Mouse (Mus musculus): ENCODE data around the gene Sec14l2. TPM values are rescaled to one million over a fixed set of nuclear protein-coding genes. Genes with fewer than 3 reads are reported as not detected.
"Not testable (repeated sequence)": the region's sequence is repeated elsewhere in the genome, so short reads cannot be mapped to it uniquely, and the experiment has no call there.

Sec14l2 gene
- polyA plus RNA-seq, 1 experiment from 2014 or later, result 1.4 TPM

GRCm38 (mm10) chr11:4118081-4118921, 4.9 kb downstream of the Sec14l2 start:
- Histone ChIP-seq H3K4me2 (ENCODE audit: low read length) (peak overlapping the region; percentile 97), H3K36me3 (ENCODE audit: control insufficient read depth, insufficient read depth, low read length) (no peaks in the 10 kb centered on the region), H3K9ac (ENCODE audit: low read length) (peak overlapping the region; percentile 78), H3K27ac (ENCODE audit: low read depth, low read length) (no peak overlapping the region), H3K4me3 (ENCODE audit: low read depth, low read length) (peak overlapping the region; percentile 52), H3K4me1 (ENCODE audit: control insufficient read depth, insufficient read depth, low read length) (0 out of 2 replicates have a peak, but pooled peaks cover 7% of the 10 kb centered on the region), H3K27me3 (replicated peaks; ENCODE audit: control insufficient read depth, insufficient read depth, low read length) (no peaks in the 10 kb centered on the region; the same call in 1 of the 2 replicates), H3K9me3 (replicated peaks; ENCODE audit: control insufficient read depth, low read length) (no peaks in the 10 kb centered on the region)
- DNase-seq (ENCODE audit: low spot score), result peak; percentile 79
- WGBS, result 2% methylated on average over 41 of the region's 41 CpGs
- peak; percentile 80 for ATAC-seq

- Histone ChIP-seq H3K4me3 (ENCODE audit: low read depth, low read length) (peak overlapping the region; percentile 52), H3K4me2 (ENCODE audit: low read length) (peak overlapping the region; percentile 97), H3K9ac (ENCODE audit: low read length) (peak overlapping the region; percentile 78; the same call in 1 of the 2 replicates), H3K4me1 (ENCODE audit: control insufficient read depth, insufficient read depth, low read length) (0 out of 2 replicates have a peak, but pooled peaks cover 7% of the 10 kb centered on the region), H3K27ac (ENCODE audit: low read depth, low read length) (no peak overlapping the region), H3K27me3 (replicated peaks; ENCODE audit: control insufficient read depth, insufficient read depth, low read length) (no peaks in the 10 kb centered on the region; the same call in 1 of the 2 replicates), H3K9me3 (replicated peaks; ENCODE audit: control insufficient read depth, low read length) (no peaks in the 10 kb centered on the region), H3K36me3 (ENCODE audit: control insufficient read depth, insufficient read depth, low read length) (no peaks in the 10 kb centered on the region)
- WGBS, result 20% methylated on average over 3 of the region's 3 CpGs
- ATAC-seq (no peak), DNase-seq (ENCODE audit: low spot score) (peak; percentile 17)
Observed at GRCm38 (mm10) chr11:4117372-4118071, 5.7 kb downstream of the Sec14l2 start.

GRCm38 (mm10) chr11:4116458-4117141, 6.6 kb downstream of the Sec14l2 start:
- Histone ChIP-seq H3K27ac (ENCODE audit: low read depth, low read length) (no peak overlapping the region), H3K4me3 (ENCODE audit: low read depth, low read length) (no peak overlapping the region), H3K4me1 (ENCODE audit: control insufficient read depth, insufficient read depth, low read length) (0 out of 2 replicates have a peak, but pooled peaks cover 7% of the 10 kb centered on the region), H3K4me2 (ENCODE audit: low read length) (no peak overlapping the region), H3K36me3 (ENCODE audit: control insufficient read depth, insufficient read depth, low read length) (no peaks in the 10 kb centered on the region), H3K27me3 (replicated peaks; ENCODE audit: control insufficient read depth, insufficient read depth, low read length) (no peaks in the 10 kb centered on the region; the same call in 1 of the 2 replicates), H3K9me3 (replicated peaks; ENCODE audit: control insufficient read depth, low read length) (no peaks in the 10 kb centered on the region), H3K9ac (ENCODE audit: low read length) (peak overlapping the region; percentile 17; the same call in 1 of the 2 replicates)
- 59% methylated on average over 11 of the region's 11 CpGs for WGBS
- ATAC-seq, result peak; percentile 16; the same call in 1 of the 2 replicates
- DNase-seq (ENCODE audit: low spot score), result peak; percentile 34

DNA sequence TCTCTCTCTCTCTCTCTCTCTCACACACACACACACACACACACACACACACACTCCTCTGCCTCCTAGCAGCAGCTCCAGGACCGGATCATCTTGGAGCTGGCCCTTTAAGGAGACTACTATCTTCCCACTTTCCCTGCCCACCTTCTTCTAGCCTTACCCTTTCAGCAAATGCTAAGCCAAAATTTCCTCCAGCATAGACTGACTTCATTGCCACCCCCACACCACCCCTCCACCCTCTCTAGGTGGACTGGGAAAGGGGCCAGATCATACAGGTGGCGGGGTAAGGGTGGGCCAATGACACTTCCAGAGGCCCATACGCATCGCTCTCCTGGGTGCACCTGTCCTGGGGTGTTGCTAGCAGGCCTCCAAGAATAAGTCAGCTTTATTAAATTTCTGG, 7.8 kb downstream of the Sec14l2 start:
- no peaks in the 10 kb centered on the region for H3K9me3 ChIP-seq (replicated peaks; ENCODE audit: control insufficient read depth, low read length)
- H3K4me2 ChIP-seq (ENCODE audit: low read length), result no peak overlapping the region
- no peak overlapping the region; the same call in 1 of the 2 replicates for H3K9ac ChIP-seq (ENCODE audit: low read length)
- no peak for ATAC-seq
- H3K27me3 ChIP-seq (replicated peaks; ENCODE audit: control insufficient read depth, insufficient read depth, low read length), result no peaks in the 10 kb centered on the region; the same call in 1 of the 2 replicates
- H3K36me3 ChIP-seq (ENCODE audit: control insufficient read depth, insufficient read depth, low read length), result no peaks in the 10 kb centered on the region
- no peak overlapping the region for H3K27ac ChIP-seq (ENCODE audit: low read depth, low read length)
- H3K4me3 ChIP-seq (ENCODE audit: low read depth, low read length), result no peak overlapping the region
- H3K4me1 ChIP-seq (ENCODE audit: control insufficient read depth, insufficient read depth, low read length), result 0 out of 2 replicates have a peak, but pooled peaks cover 7% of the 10 kb centered on the region
- WGBS, result 84% methylated on average over 4 of the region's 4 CpGs
- DNase-seq (ENCODE audit: low spot score), result no peak

DNA sequence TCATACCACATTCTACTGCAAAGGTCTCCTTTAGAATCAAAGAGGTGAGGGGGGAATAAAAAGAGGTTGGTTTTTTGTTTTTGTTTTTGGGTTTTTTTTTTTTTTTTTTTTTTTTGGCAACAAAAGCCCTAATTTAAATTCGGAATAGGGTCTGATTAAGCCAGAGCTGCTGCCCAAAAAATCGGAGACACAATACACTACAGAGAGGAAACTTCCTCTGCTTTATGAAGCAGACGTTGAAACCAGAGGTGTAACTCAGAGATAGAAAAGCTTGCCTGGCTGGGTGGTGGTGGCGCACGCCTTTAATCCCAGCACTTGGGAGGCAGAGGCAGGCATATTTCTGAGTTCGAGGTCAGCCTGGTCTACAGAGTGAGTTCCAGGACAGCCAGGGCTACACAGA, 8.7 kb downstream of the Sec14l2 start:
- H3K4me1 ChIP-seq (ENCODE audit: control insufficient read depth, insufficient read depth, low read length); ATAC-seq; H3K4me3 ChIP-seq (ENCODE audit: low read depth, low read length); H3K9ac ChIP-seq (ENCODE audit: low read length); H3K4me2 ChIP-seq (ENCODE audit: low read length); H3K27me3 ChIP-seq (replicated peaks; ENCODE audit: control insufficient read depth, insufficient read depth, low read length); H3K36me3 ChIP-seq (ENCODE audit: control insufficient read depth, insufficient read depth, low read length); H3K27ac ChIP-seq (ENCODE audit: low read depth, low read length); H3K9me3 ChIP-seq (replicated peaks; ENCODE audit: control insufficient read depth, low read length); DNase-seq (ENCODE audit: low spot score): not testable (repeated sequence)
- 57% methylated on average over 6 of the region's 6 CpGs for WGBS

GRCm38 (mm10) chr11:4113970-4114369, 9.2 kb downstream of the Sec14l2 start:
- Histone ChIP-seq H3K9me3 (replicated peaks; ENCODE audit: control insufficient read depth, low read length) (no peaks in the 10 kb centered on the region), H3K36me3 (ENCODE audit: control insufficient read depth, insufficient read depth, low read length) (no peaks in the 10 kb centered on the region), H3K27me3 (replicated peaks; ENCODE audit: control insufficient read depth, insufficient read depth, low read length) (no peaks in the 10 kb centered on the region), H3K4me1 (ENCODE audit: control insufficient read depth, insufficient read depth, low read length) (0 out of 2 replicates have a peak, but pooled peaks cover 7% of the 10 kb centered on the region), H3K27ac (ENCODE audit: low read depth, low read length) (no peak overlapping the region), H3K4me3 (ENCODE audit: low read depth, low read length) (no peak overlapping the region), H3K4me2 (ENCODE audit: low read length) (no peak overlapping the region), H3K9ac (ENCODE audit: low read length) (no peak overlapping the region)
- ATAC-seq, result no peak
- 85% methylated on average over 6 of the region's 6 CpGs for WGBS
- DNase-seq (ENCODE audit: low spot score), result no peak

DNA sequence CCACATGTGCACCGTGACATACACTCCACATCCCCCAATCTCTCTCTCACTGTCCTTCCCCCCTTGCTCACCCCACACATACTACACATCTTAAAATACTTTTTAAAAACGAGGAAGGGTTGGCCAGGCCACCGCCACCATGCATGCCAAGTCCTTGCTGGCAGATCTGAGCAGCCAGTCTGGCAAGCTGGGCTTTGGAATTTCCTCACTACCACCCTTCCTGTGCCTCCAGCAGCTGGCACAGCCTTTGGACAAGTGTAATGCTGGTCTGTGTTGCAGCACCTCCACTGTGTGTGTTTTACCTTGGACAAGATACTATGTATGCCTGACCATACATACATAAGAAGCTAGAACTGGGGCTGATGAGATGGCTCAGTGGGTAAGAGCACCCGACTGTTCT, 9.7 kb downstream of the Sec14l2 start:
- H3K9ac ChIP-seq (ENCODE audit: low read length), result no peak overlapping the region
- DNase-seq (ENCODE audit: low spot score) (no peak), ATAC-seq (no peak)
- no peaks in the 10 kb centered on the region for H3K27me3 ChIP-seq (replicated peaks; ENCODE audit: control insufficient read depth, insufficient read depth, low read length)
- no peak overlapping the region for H3K4me3 ChIP-seq (ENCODE audit: low read depth, low read length)
- no peak overlapping the region for H3K27ac ChIP-seq (ENCODE audit: low read depth, low read length)
- no peak overlapping the region for H3K4me2 ChIP-seq (ENCODE audit: low read length)
- no peaks in the 10 kb centered on the region for H3K9me3 ChIP-seq (replicated peaks; ENCODE audit: control insufficient read depth, low read length)
- 0 out of 2 replicates have a peak, but pooled peaks cover 7% of the 10 kb centered on the region for H3K4me1 ChIP-seq (ENCODE audit: control insufficient read depth, insufficient read depth, low read length)
- 88% methylated on average over 4 of the region's 4 CpGs for WGBS
- H3K36me3 ChIP-seq (ENCODE audit: control insufficient read depth, insufficient read depth, low read length), result no peaks in the 10 kb centered on the region

DNA sequence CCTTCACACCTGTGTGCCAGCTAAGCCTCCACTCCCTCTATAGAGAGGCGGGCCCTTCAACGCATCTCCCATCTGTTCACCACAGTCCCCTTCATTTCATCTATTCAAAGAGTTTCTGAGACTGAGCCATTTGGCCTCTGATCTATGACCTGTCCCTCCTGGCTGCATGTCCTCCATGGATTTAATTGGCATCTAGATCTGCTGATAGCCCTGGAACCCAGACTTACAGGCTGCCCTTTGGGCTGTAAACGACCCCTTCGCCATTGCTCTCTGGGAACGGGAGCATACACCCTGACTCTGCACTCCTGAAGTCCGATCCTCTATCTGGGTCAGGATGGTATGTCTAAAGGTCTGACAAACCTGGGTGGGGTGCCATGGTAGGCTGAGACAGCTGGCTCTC, 10.4 kb downstream of the Sec14l2 start:
- 86% methylated on average over 6 of the region's 6 CpGs for WGBS
- 0 out of 2 replicates have a peak, but pooled peaks cover 5% of the 10 kb centered on the region for H3K4me1 ChIP-seq (ENCODE audit: control insufficient read depth, insufficient read depth, low read length)
- H3K9ac ChIP-seq (ENCODE audit: low read length), result no peak overlapping the region
- no peaks in the 10 kb centered on the region for H3K27me3 ChIP-seq (replicated peaks; ENCODE audit: control insufficient read depth, insufficient read depth, low read length)
- no peaks in the 10 kb centered on the region for H3K36me3 ChIP-seq (ENCODE audit: control insufficient read depth, insufficient read depth, low read length)
- ATAC-seq (no peak), DNase-seq (ENCODE audit: low spot score) (no peak)
- no peaks in the 10 kb centered on the region for H3K9me3 ChIP-seq (replicated peaks; ENCODE audit: control insufficient read depth, low read length)
- no peak overlapping the region for H3K4me2 ChIP-seq (ENCODE audit: low read length)
- no peak overlapping the region for H3K4me3 ChIP-seq (ENCODE audit: low read depth, low read length)
- H3K27ac ChIP-seq (ENCODE audit: low read depth, low read length), result no peak overlapping the region
